Mouse (Mus musculus) midbrain, embryonic 10.5 days (tissue): ENCODE measurements at regions not wholly inside any gene's neighbourhood (a gene's known extent, or its start where the extent isn't known, plus 50 kb on each side); places are given as distances from the start of the nearest gene placed in this dataset.

Experiments
- DNase-seq: peaks from one replicate; pipeline ENCODE4 v3.0.0-alpha.2; 2017; ENCODE audit warnings: low spot score
- H3K27ac ChIP-seq: fragments of 300-500 bp; sonication (generic); replicated peaks from 2 replicates; pipeline ENCODE4 v1.5.1; 2016; ENCODE audit warnings: mild to moderate bottlenecking
- H3K27me3 ChIP-seq: fragments of 300-500 bp; sonication (generic); 2 replicates; pipeline ENCODE4 v1.6.1; 2016; ENCODE audit warnings: low read depth, mild to moderate bottlenecking; ENCODE audit not compliant: poor library complexity, severe bottlenecking
- H3K36me3 ChIP-seq: fragments of 300-500 bp; sonication (generic); 2 replicates; pipeline ENCODE4 v1.6.1; 2016; ENCODE audit warnings: mild to moderate bottlenecking, moderate library complexity
- H3K4me1 ChIP-seq: fragments of 300-500 bp; sonication (generic); 2 replicates; pipeline ENCODE4 v1.6.1; 2016
- H3K4me3 ChIP-seq: fragments of 300-500 bp; sonication (generic); 2 replicates; pipeline ENCODE4 v1.5.1; 2016; ENCODE audit warnings: mild to moderate bottlenecking, moderate library complexity
- H3K9me3 ChIP-seq: fragments of 300-500 bp; sonication (generic); replicated peaks from 2 replicates; pipeline ENCODE4 v1.6.1; 2016; ENCODE audit warnings: mild to moderate bottlenecking
- WGBS: fragments of 180-500 bp; shearing (Covaris S2); methylation state at CpG from one replicate; pipeline ENCODE4 v1.1.7; 2016; 5-methylcytosine and 5-hydroxymethylcytosine counted together

DNA sequence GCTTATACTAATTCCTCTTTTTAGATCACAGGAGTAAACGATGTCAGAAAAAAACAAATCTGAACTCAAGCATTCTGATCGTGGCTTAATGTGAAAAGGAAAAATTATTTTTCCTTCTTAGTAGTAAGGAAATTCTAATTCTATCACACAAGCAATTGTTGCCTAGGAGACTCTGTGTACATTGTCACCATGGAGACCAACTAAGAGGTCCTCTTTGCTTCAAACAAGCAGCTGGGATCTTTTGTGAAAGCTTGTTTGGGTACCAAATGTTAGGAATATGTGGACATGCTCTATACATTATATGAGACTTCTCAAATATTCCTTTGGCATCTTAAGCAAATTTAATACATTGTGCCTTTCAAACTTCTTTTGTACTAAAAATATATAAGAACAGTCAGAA, 345.9 kb upstream of the Atp10a start:
- Histone ChIP-seq H3K36me3 (no peaks in the 10 kb centered on the region), H3K4me1 (no peaks in the 10 kb centered on the region; the same call in 1 of the 2 replicates), H3K27me3 (no peaks in the 10 kb centered on the region), H3K4me3 (no peak overlapping the region), H3K9me3 (no peaks in the 10 kb centered on the region), H3K27ac (no peak overlapping the region)
- no peak for DNase-seq
- WGBS = 82% methylated on average over 2 of the region's 2 CpGs

DNA sequence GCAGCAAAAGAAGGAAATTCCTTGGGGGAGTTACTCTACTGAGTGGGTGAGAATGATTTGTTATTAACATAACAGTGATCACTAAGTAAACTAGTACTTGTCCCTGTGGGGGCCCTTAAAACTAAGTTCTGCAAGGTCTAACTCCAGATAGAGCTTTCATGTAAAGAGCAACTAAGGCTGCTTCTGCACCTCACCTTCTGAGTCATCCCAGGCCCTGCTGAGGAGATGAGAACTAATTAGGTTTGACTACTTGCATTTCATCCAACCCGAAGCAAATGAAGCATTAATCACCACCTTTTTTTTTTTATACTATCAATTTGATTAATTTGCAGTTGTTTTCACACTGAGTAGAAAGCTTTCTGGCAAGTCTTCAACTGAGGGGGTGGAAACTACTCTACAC, 333.6 kb upstream of the Atp10a start:
- DNase-seq = no peak
- 70% methylated on average over 1 of the region's 1 CpGs for WGBS

DNA sequence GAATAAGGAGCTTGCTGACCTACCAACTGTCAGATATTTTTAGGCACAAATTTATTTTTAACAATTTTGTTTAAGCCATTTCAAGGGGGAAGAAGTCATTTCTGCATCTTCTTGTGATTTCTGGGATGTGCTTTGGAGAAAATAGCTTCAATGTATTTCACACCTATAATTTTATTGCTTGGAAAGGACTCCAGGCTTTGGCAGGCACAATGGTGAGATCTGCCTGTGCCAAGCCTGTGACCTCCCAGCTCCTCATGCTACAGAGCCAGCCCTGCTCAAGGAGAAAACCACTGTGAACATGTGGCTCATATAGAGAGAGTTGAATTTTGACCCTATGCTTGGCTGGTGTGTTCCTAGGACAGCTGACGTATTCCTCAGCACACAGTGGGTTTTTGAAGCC, 288.6 kb upstream of the Atp10a start:
- Histone ChIP-seq H3K36me3 (no peaks in the 10 kb centered on the region), H3K9me3 (no peaks in the 10 kb centered on the region), H3K4me1 (no peaks in the 10 kb centered on the region), H3K27me3 (no peaks in the 10 kb centered on the region), H3K27ac (no peak overlapping the region), H3K4me3 (no peak overlapping the region)
- no peak for DNase-seq
- 67% methylated on average over 1 of the region's 1 CpGs for WGBS

More for the DNA sequence above, 333.6 kb upstream of the Atp10a start:
- H3K4me3 ChIP-seq = no peak overlapping the region
- no peaks in the 10 kb centered on the region for H3K27me3 ChIP-seq
- H3K4me1 ChIP-seq = no peaks in the 10 kb centered on the region
- no peaks in the 10 kb centered on the region for H3K9me3 ChIP-seq
- no peaks in the 10 kb centered on the region for H3K36me3 ChIP-seq
- no peak overlapping the region for H3K27ac ChIP-seq

DNA sequence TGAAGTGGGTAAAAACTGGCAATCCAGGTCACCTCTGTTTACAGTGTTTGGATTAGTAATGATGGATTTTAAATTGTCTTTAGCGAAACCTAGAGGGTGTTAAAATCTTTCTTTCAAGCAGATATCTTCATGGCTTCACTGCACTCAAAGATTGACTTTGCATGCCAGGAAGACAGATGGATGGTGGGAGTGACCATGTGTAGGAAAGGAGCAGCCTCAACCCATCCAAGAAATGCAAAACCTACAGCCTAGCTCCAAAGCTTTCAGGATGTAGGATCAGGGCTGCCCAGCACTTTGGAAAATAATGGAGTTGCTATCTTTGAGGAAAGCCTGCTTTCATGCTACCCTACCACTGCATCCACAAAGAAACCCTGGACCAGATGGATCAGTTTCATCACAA, 272.6 kb upstream of the Atp10a start:
- Histone ChIP-seq H3K27me3 (no peaks in the 10 kb centered on the region), H3K27ac (no peak overlapping the region), H3K9me3 (no peaks in the 10 kb centered on the region), H3K4me3 (no peak overlapping the region), H3K4me1 (peaks cover 7% of the 10 kb centered on the region), H3K36me3 (no peaks in the 10 kb centered on the region)
- DNase-seq = no peak
- WGBS = 85% methylated on average over 1 of the region's 1 CpGs

DNA sequence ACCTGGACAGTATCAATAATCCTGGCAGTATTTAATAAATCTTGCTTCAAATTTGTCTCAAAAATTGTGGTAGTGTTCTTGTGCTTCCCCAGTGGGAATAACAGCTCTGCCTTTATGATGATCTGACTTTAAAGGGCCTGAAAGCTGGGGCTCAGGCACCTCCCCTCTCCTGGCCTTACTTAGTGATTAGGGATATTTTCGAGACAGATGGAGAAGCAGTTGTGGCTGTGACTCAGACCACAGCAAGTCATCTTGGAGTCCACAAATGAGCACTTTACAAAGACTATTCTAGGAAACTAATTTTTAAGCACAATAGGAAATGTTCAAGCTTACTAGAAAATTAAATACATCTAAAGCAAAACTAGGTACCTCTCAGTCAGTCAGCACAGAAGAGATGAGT, 267.6 kb upstream of the Atp10a start:
- H3K36me3 ChIP-seq = no peaks in the 10 kb centered on the region
- H3K4me3 ChIP-seq = no peak overlapping the region
- no peak for DNase-seq
- no peaks in the 10 kb centered on the region for H3K9me3 ChIP-seq
- H3K27me3 ChIP-seq = no peaks in the 10 kb centered on the region
- 80% methylated on average over 1 of the region's 1 CpGs for WGBS
- no peak overlapping the region for H3K27ac ChIP-seq
- no peaks in the 10 kb centered on the region for H3K4me1 ChIP-seq

DNA sequence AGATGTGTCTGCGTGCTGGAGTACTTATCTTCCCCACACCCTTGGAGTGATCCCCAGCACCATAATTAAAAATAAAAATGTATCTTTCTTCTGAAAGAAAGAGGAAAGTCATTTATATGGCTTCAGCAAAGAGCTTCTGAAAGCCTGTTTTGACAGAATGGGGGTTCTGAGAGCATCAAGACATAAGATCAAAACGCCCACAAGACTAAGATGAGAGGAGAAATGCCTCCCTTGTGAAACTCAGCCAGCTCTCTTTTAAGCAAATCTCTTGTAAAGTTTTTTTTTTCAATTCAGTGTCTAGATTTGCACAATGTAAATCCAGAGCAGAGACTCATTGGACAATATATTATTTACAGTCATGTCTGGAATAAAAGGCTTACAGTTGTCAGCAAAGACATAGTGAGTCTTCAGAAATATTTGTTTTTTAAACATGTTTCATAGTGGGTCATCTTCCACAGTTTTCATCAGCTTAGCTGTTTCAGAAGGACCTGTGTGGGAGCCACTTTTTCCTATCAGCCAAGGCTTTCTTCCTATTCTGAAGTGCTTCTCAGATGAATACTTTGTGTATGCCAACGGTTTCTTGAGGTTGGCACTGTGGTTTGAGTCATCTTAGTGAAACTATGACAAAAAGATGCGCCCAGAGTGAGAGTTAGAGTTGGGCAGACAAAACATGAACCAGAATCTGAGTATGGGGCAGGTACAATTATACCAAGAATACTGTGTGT, 263.4 kb upstream of the Atp10a start:
- WGBS = 88% methylated on average over 4 of the region's 4 CpGs
- Histone ChIP-seq H3K27ac (no peak overlapping the region), H3K4me3 (no peak overlapping the region), H3K9me3 (no peaks in the 10 kb centered on the region), H3K4me1 (peaks cover 2% of the 10 kb centered on the region), H3K27me3 (no peaks in the 10 kb centered on the region), H3K36me3 (no peaks in the 10 kb centered on the region)
- DNase-seq = no peak

DNA sequence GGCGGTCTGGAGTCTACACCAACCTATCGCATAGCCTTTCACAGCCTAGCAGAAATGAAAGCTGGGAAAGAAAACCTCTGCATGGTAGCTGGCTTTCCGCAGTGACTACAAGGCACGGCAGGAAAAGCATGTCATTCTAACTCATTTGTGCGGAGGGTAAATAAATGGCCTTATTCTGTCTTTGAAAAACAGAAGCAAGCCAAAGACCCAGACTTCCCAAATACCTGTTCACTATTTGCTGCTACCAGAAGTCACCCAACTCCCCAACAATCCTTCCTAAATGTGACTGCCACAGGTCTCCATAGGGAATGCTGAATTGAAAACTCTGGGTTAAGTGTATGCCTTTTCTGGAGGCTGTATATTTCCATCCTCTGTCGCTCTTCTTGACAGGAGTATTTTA, 258.0 kb upstream of the Atp10a start:
- peak; percentile 22 for DNase-seq
- peaks cover 15% of the 10 kb centered on the region for H3K4me1 ChIP-seq
- no peaks in the 10 kb centered on the region for H3K27me3 ChIP-seq
- H3K9me3 ChIP-seq = no peaks in the 10 kb centered on the region
- H3K4me3 ChIP-seq = peak overlapping the region; percentile 58
- WGBS = 23% methylated on average over 6 of the region's 6 CpGs
- H3K36me3 ChIP-seq = no peaks in the 10 kb centered on the region
- peak overlapping the region; percentile 93 for H3K27ac ChIP-seq

DNA sequence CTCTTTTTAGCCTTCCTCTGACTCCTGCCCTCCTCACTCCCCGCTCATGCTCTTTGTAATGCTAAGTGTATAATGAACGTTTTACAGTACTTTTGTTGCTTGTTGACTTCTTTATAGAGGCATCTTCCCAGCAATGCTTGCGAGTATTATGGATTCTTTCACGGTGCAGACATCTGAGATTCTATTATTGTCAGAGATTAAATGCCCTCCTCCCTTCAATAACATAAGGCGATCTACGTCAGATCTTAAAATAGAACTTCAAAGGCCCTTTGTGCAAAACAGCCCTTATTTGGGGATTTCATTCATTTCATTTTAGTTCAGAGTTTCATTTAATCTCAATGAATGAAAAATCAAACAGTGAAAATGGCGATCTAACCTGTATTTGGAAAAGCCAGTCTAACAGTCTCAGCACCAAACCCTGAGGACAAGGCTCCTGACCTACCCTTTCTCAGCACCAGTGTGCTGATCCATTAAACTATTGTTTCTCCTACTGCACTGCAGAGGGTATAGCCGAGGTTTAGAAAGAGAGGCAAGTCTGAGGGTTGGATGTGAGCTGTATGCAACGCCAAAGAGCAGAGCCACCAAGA, 257.3 kb upstream of the Atp10a start:
- Histone ChIP-seq H3K4me1 (peaks cover 15% of the 10 kb centered on the region), H3K27me3 (no peaks in the 10 kb centered on the region), H3K27ac (peak overlapping the region; percentile 93), H3K36me3 (no peaks in the 10 kb centered on the region), H3K9me3 (no peaks in the 10 kb centered on the region), H3K4me3 (peak overlapping the region; percentile 58)
- 2% methylated on average over 9 of the region's 9 CpGs for WGBS
- peak; percentile 15 for DNase-seq

DNA sequence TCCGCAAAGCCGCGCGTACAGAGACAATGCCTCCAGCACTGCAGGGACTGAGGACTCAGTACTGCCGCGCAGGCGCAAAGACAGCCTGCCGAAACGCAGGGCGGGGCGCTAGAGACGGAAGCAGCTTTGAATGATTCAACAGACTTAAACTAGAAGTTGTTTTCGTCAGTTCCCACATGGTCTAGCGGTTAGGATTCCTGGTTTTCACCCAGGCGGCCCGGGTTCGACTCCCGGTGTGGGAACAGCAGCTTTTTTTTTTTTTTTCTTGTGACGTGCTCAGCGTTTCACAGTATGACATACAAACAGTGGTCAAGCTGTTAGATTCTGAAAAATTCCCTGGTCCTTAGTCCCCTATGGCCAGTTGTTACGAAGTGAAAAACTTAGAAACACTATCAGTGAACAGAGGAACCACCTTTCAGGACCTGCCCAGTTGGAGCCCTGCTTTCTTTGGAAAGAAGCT, 256.8 kb upstream of the Atp10a start:
- Histone ChIP-seq H3K4me3 (peak overlapping the region; percentile 58), H3K27me3 (no peaks in the 10 kb centered on the region), H3K27ac (peak overlapping the region; percentile 93), H3K9me3 (no peaks in the 10 kb centered on the region), H3K4me1 (peaks cover 15% of the 10 kb centered on the region), H3K36me3 (no peaks in the 10 kb centered on the region)
- WGBS = under 1% methylated on average over 21 of the region's 21 CpGs
- DNase-seq = peak; percentile 95

DNA sequence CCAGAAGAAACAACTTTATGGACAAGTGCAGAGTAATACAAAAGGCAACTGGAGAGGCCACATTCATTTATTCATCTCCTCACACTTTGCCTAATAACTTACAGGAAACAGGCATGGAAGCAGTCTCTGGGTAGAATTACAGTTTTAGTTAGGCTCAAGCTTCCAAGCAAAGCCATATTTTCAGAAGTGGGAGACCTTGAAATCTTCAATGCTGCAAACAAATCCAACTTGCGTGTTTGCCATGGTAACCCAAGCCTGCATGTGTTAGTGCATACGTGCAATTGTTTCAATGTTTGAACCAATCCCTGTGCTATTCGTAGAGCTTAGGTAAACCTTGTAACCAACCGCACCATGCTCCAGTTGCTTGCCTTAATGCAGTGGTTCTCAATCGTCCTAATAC, 256.3 kb upstream of the Atp10a start:
- no peaks in the 10 kb centered on the region for H3K27me3 ChIP-seq
- peak overlapping the region; percentile 79 for H3K27ac ChIP-seq
- H3K36me3 ChIP-seq = no peaks in the 10 kb centered on the region
- H3K4me3 ChIP-seq = peak overlapping the region; percentile 58
- H3K9me3 ChIP-seq = no peaks in the 10 kb centered on the region
- H3K4me1 ChIP-seq = peaks cover 15% of the 10 kb centered on the region
- WGBS = 54% methylated on average over 5 of the region's 5 CpGs
- peak; percentile 15 for DNase-seq

DNA sequence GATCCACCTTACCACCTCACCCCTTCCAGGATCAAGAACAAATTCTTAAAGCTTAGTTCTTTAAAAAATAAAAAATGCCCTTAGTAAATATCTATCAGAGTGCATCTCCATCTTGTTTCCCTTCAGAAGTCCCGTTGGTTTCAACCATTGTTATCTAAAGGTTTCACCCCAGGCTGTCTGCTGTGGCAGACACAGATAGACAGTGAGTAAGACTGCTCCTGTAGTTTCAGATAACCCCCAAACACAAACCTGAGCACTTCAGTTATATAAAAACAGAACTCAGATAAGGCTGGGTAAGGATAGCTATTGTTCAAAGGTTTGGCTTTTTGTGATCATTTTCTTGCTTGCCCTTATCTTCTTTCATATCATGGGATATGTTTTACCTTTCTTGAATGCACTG, 255.4 kb upstream of the Atp10a start:
- Histone ChIP-seq H3K36me3 (no peaks in the 10 kb centered on the region), H3K4me3 (no peak overlapping the region), H3K9me3 (no peaks in the 10 kb centered on the region), H3K4me1 (peaks cover 15% of the 10 kb centered on the region), H3K27ac (no peak overlapping the region), H3K27me3 (no peaks in the 10 kb centered on the region)
- 84% methylated on average over 1 of the region's 1 CpGs for WGBS
- no peak for DNase-seq

DNA sequence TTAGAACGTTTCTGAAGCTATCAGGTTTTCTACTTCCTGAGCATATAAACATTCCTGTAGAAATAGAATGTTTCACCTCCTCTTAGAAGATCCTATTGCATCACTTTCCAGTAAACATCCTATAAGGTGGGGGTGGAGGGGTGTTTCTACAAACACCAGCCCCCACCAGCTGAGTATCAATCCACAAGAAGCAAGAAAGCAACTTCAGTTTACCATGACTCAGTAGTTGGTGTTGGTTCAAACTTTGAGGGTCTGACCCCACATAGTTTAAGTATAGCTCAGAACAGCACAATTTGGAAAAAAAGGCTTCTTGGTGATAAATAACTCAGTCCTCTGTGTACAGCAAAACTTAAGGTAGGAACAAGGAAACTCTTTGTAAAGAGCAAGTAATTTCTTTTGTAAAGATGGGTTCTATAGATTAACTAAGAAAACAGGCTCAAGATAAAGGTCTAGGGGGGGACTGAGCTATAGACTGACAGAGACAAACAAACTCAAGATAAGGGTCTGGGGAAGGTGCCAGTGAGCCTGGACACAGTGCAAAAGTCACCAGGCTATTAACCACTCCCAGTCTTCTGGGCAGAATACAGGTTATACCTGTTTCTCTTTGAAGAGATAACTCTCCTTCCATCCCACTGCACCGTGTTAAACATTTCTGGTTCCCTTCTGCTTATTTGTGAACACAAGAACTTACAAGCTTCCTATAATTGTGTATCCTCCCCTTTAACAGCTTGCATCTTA, 218.9 kb upstream of the Atp10a start:
- H3K27me3 ChIP-seq = no peaks in the 10 kb centered on the region
- no peak overlapping the region for H3K27ac ChIP-seq
- H3K9me3 ChIP-seq = no peaks in the 10 kb centered on the region
- DNase-seq = no peak
- H3K36me3 ChIP-seq = no peaks in the 10 kb centered on the region
- WGBS = 77% methylated on average over 2 of the region's 2 CpGs
- H3K4me3 ChIP-seq = no peak overlapping the region
- H3K4me1 ChIP-seq = no peaks in the 10 kb centered on the region
